Mouse (Mus musculus) kidney, embryonic 16.5 days (tissue): Measurements from ENCODE around the gene Gm44965. TPM values are rescaled to one million over a fixed set of nuclear protein-coding genes. Genes with fewer than 3 reads are reported as not detected.

Source experiments
- ATAC-seq: fragments of 200-750 bp; cut with Nextera tagmentation; 2 replicates; pipeline ENCODE4 v1.8.0; 2017; ENCODE audit warnings: moderate TSS enrichment; ENCODE audit not compliant: low FRiP score, low TSS enrichment
- H3K27ac ChIP-seq: fragments of 300-500 bp; sonication (generic); 2 replicates; pipeline ENCODE4 v1.5.1; 2014; ENCODE audit warnings: low read length
- H3K27me3 ChIP-seq: fragments of 300-500 bp; sonication (generic); 2 replicates; pipeline ENCODE4 v1.6.1; 2014; ENCODE audit warnings: low read length, control low read depth, mixed read lengths; ENCODE audit not compliant: insufficient read depth
- H3K36me3 ChIP-seq: fragments of 300-500 bp; sonication (generic); 2 replicates; pipeline ENCODE4 v1.6.1; 2014; ENCODE audit warnings: low read length, control low read depth, mixed read lengths; ENCODE audit not compliant: insufficient read depth
- H3K4me1 ChIP-seq: fragments of 300-500 bp; sonication (generic); 2 replicates; pipeline ENCODE4 v1.6.1; 2014; ENCODE audit warnings: low read length, control low read depth, mixed read lengths; ENCODE audit not compliant: insufficient read depth
- H3K4me2 ChIP-seq: fragments of 300-500 bp; sonication (generic); replicated peaks from 2 replicates; pipeline ENCODE4 v1.6.1; 2014; ENCODE audit warnings: low read depth, low read length
- H3K4me3 ChIP-seq: fragments of 300-500 bp; sonication (generic); 2 replicates; pipeline ENCODE4 v1.5.1; 2014; ENCODE audit warnings: mild to moderate bottlenecking, low read length
- H3K9ac ChIP-seq: fragments of 300-500 bp; sonication (generic); replicated peaks from 2 replicates; pipeline ENCODE4 v1.6.1; 2014; ENCODE audit warnings: low read length
- H3K9me3 ChIP-seq: fragments of 300-500 bp; sonication (generic); 2 replicates; pipeline ENCODE4 v1.6.1; 2016; ENCODE audit warnings: low read length, control low read depth
- WGBS: fragments of 180-500 bp; shearing (Covaris S2); extraction: QIAGEN DNeasy Blood & Tissue Kit; methylation state at CpG from one replicate; pipeline ENCODE4 v1.1.7; 2014; 5-methylcytosine and 5-hydroxymethylcytosine counted together
- polyA plus RNA-seq: library from polyadenylated mRNA; unstranded; fragments of >200 nt; fragmentation: Nextera tagmentation; extraction: Ambion mirVana; gene quantifications from 2 replicates; pipeline ENCODE4 v1.2.1, GENCODE M21; 2015

The Gm44965 gene
- polyA plus RNA-seq, 1 experiment from 2014 or later: not detected

GRCm38 (mm10) chr6:48578736-48579135 lies 15.0 kb upstream of the Gm44965 start:
- ATAC-seq: no peak
- WGBS: 22% methylated on average over 5 of the region's 5 CpGs
- Histone ChIP-seq H3K9me3 (no peaks in the 10 kb centered on the region), H3K4me2 (no peak overlapping the region), H3K9ac (no peak overlapping the region), H3K36me3 (no peaks in the 10 kb centered on the region), H3K27ac (peak overlapping the region; percentile 39; the same call in 1 of the 2 replicates), H3K4me3 (no peak overlapping the region), H3K4me1 (peaks cover 17% of the 10 kb centered on the region; the same call in 1 of the 2 replicates), H3K27me3 (no peaks in the 10 kb centered on the region)

- Histone ChIP-seq H3K9me3 (no peaks in the 10 kb centered on the region), H3K4me3 (no peak overlapping the region), H3K9ac (no peak overlapping the region), H3K27me3 (no peaks in the 10 kb centered on the region), H3K4me1 (peaks cover 17% of the 10 kb centered on the region; the same call in 1 of the 2 replicates), H3K27ac (peak overlapping the region; percentile 21; the same call in 1 of the 2 replicates), H3K36me3 (no peaks in the 10 kb centered on the region), H3K4me2 (no peak overlapping the region)
- no peak for ATAC-seq
- WGBS: 21% methylated on average over 5 of the region's 5 CpGs
Observed at GRCm38 (mm10) chr6:48579215-48579648, 14.5 kb upstream of the Gm44965 start.

GRCm38 (mm10) chr6:48581257-48581656 lies 12.5 kb upstream of the Gm44965 start:
- no peak overlapping the region for H3K9ac ChIP-seq
- H3K36me3 ChIP-seq: no peaks in the 10 kb centered on the region
- no peak overlapping the region for H3K4me3 ChIP-seq
- WGBS: 66% methylated on average over 3 of the region's 3 CpGs
- no peak overlapping the region for H3K27ac ChIP-seq
- no peak for ATAC-seq
- no peaks in the 10 kb centered on the region for H3K27me3 ChIP-seq
- H3K4me1 ChIP-seq: peaks cover 17% of the 10 kb centered on the region; the same call in 1 of the 2 replicates
- H3K9me3 ChIP-seq: no peaks in the 10 kb centered on the region
- H3K4me2 ChIP-seq: no peak overlapping the region

- H3K9me3 ChIP-seq: no peaks in the 10 kb centered on the region
- WGBS: 47% methylated on average over 3 of the region's 3 CpGs
- no peak overlapping the region for H3K27ac ChIP-seq
- no peak for ATAC-seq
- H3K9ac ChIP-seq: no peak overlapping the region
- peaks cover 17% of the 10 kb centered on the region; the same call in 1 of the 2 replicates for H3K4me1 ChIP-seq
- H3K36me3 ChIP-seq: no peaks in the 10 kb centered on the region
- H3K4me2 ChIP-seq: no peak overlapping the region
- no peaks in the 10 kb centered on the region for H3K27me3 ChIP-seq
- H3K4me3 ChIP-seq: no peak overlapping the region
Observed at GRCm38 (mm10) chr6:48582037-48582436, 11.7 kb upstream of the Gm44965 start.

- no peak within 1 kb of the TSS for H3K4me3 ChIP-seq
- no peak within 1 kb of the TSS for H3K4me2 ChIP-seq
- H3K4me1 ChIP-seq: peaks cover 20% of the 10 kb centered on the region; the same call in 1 of the 2 replicates
- H3K27ac ChIP-seq: peak within 1 kb of the TSS; percentile 6; the same call in 1 of the 2 replicates
- ATAC-seq: no peak
- WGBS: 11% methylated on average over 6 of the region's 6 CpGs
- H3K36me3 ChIP-seq: no peaks in the 10 kb centered on the region
- H3K9me3 ChIP-seq: no peaks in the 10 kb centered on the region
- H3K9ac ChIP-seq: 0 out of 2 replicates have a peak within 1 kb of the TSS, but pooled peaks have one; percentile 29
- H3K27me3 ChIP-seq: no peaks in the 10 kb centered on the region
Observed at GRCm38 (mm10) chr6:48589194-48589750, 4.5 kb upstream of the Gm44965 start, which contains the start of gene Gm45021. TSS of gene Gm45021 (plus strand) at chr6:48589610.

GRCm38 (mm10) chr6:48591221-48591845 lies 2.4 kb upstream of the Gm44965 start:
- no peak overlapping the region for H3K4me3 ChIP-seq
- no peak for ATAC-seq
- no peaks in the 10 kb centered on the region for H3K27me3 ChIP-seq
- H3K4me2 ChIP-seq: no peak overlapping the region
- peaks cover 11% of the 10 kb centered on the region for H3K36me3 ChIP-seq
- no peak overlapping the region for H3K9ac ChIP-seq
- H3K4me1 ChIP-seq: peaks cover 32% of the 10 kb centered on the region
- WGBS: 75% methylated on average over 3 of the region's 3 CpGs
- peak overlapping the region; percentile 9; the same call in 1 of the 2 replicates for H3K27ac ChIP-seq
- peaks cover 5% of the 10 kb centered on the region for H3K9me3 ChIP-seq

GRCm38 (mm10) chr6:48591871-48592270 lies 1.9 kb upstream of the Gm44965 start:
- H3K27me3 ChIP-seq: no peaks in the 10 kb centered on the region
- H3K4me1 ChIP-seq: peaks cover 32% of the 10 kb centered on the region
- no peak overlapping the region for H3K9ac ChIP-seq
- no peak overlapping the region for H3K4me3 ChIP-seq
- H3K9me3 ChIP-seq: peaks cover 11% of the 10 kb centered on the region
- no peak for ATAC-seq
- WGBS: 87% methylated on average over 6 of the region's 6 CpGs
- H3K36me3 ChIP-seq: peaks cover 16% of the 10 kb centered on the region
- H3K4me2 ChIP-seq: no peak overlapping the region
- H3K27ac ChIP-seq: no peak overlapping the region

GRCm38 (mm10) chr6:48594043-48594738 lies 450 bp downstream of the Gm44965 start:
- 2% methylated on average over 41 of the region's 41 CpGs for WGBS
- Histone ChIP-seq H3K4me1 (peaks cover 28% of the 10 kb centered on the region), H3K27ac (peak overlapping the region; percentile 94), H3K27me3 (no peaks in the 10 kb centered on the region), H3K4me3 (peak overlapping the region; percentile 73), H3K4me2 (peak overlapping the region; percentile 81), H3K36me3 (peaks cover 39% of the 10 kb centered on the region), H3K9me3 (peaks cover 24% of the 10 kb centered on the region), H3K9ac (peak overlapping the region; percentile 93)
- peak; percentile 64 for ATAC-seq

- Histone ChIP-seq H3K4me1 (peaks cover 26% of the 10 kb centered on the region), H3K4me3 (peak overlapping the region; percentile 73), H3K9me3 (peaks cover 24% of the 10 kb centered on the region), H3K4me2 (peak overlapping the region; percentile 81), H3K36me3 (peaks cover 50% of the 10 kb centered on the region), H3K9ac (peak overlapping the region; percentile 93), H3K27ac (peak overlapping the region; percentile 94; the same call in 1 of the 2 replicates), H3K27me3 (no peaks in the 10 kb centered on the region)
- no peak for ATAC-seq
- 50% methylated on average over 1 of the region's 1 CpGs for WGBS
Observed at GRCm38 (mm10) chr6:48595278-48595677, 1.5 kb downstream of the Gm44965 start.
